Mouse (Mus musculus): ENCODE data around the gene Ncoa3. TPM values are rescaled to one million over a fixed set of nuclear protein-coding genes. Genes with fewer than 3 reads are reported as not detected.

Gene Ncoa3
- polyA plus RNA-seq, 2 experiments: 3.3 to 4.4 TPM

DNA sequence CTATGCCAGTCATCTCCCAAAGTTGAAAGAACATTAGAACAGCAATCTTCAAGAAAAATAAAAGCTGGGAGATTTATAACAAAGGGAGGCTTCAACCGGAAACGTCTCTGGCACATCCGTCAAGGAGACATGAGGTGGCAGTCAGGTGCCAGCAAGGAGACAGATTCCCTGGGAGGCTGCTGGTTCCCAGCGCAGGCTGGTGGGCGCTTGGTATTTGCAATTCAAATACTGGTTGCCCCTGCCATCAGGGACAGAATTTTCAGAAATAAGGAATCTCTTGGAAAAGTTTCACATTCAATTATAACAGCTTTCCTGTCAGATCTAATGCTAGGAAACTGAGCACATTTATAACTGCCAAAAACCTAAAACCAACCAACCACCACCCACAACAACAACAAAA, 115.5 kb downstream of the Ncoa3 start:
- DNase-seq (ENCODE audit: low read depth in 3 of 3, low spot score in 3 of 3) (no peak), ATAC-seq (ENCODE audit: insufficient read depth) (no peak)
- no peaks in the 10 kb centered on the region for H3K27me3 ChIP-seq (ENCODE audit: control insufficient read depth, insufficient read depth, low read length)
- H3K9ac ChIP-seq (replicated peaks): no peak overlapping the region
- H3K4me3 ChIP-seq (ENCODE audit: insufficient read depth in 1 of 2, low read depth in 2 of 2, low read length in 2 of 2): no peak overlapping the region
- H3K4me1 ChIP-seq (replicated peaks; ENCODE audit: control insufficient read depth in 2 of 2, insufficient read depth in 2 of 2, low read length in 1 of 2): no peaks in the 10 kb centered on the region
- H3K36me3 ChIP-seq (replicated peaks; ENCODE audit: control insufficient read depth, insufficient read depth, low read depth): no peaks in the 10 kb centered on the region
- TF ChIP-seq EP300 (IDR thresholded peaks at IDR 0.05; ENCODE audit: low read depth) (no peak), CTCF (IDR thresholded peaks at IDR 0.05; ENCODE audit: low read depth) (no peak)
- no peak overlapping the region for H3K4me2 ChIP-seq (ENCODE audit: low read depth)
- WGBS (ENCODE audit: insufficient replicate concordance): 63% methylated on average over 5 of the region's 5 CpGs
- H3K27ac ChIP-seq: no peak overlapping the region
- no peaks in the 10 kb centered on the region for H3K9me3 ChIP-seq (ENCODE audit: control insufficient read depth, low read length)

DNA sequence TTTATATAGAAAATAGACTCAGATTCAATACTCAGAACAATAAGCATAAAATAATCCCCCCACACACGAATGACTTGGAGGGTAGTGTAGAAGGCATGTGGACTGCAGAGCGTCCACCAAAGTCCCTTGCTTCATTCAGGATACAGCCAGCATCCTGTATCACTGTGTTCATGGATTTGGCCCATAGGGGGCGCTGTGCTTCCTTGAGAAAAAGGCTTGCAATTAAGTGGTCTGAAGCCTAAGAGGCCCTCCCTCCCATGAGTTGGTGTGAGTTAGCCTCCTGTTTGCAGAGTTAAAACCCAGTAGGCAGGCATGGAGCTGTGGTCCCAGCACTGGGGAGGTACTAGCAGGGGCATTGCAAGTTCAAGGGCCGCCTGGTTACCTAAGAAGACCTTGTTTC, 115.9 kb downstream of the Ncoa3 start:
- Histone ChIP-seq H3K4me2 (ENCODE audit: low read depth) (no peak overlapping the region), H3K27ac (no peak overlapping the region), H3K36me3 (replicated peaks; ENCODE audit: control insufficient read depth, insufficient read depth, low read depth) (no peaks in the 10 kb centered on the region), H3K9me3 (ENCODE audit: control insufficient read depth, low read length) (no peaks in the 10 kb centered on the region), H3K4me1 (replicated peaks; ENCODE audit: control insufficient read depth in 2 of 2, insufficient read depth in 2 of 2, low read length in 1 of 2) (no peaks in the 10 kb centered on the region), H3K27me3 (ENCODE audit: control insufficient read depth, insufficient read depth, low read length) (no peaks in the 10 kb centered on the region), H3K9ac (replicated peaks) (no peak overlapping the region), H3K4me3 (ENCODE audit: insufficient read depth in 1 of 2, low read depth in 2 of 2, low read length in 2 of 2) (no peak overlapping the region)
- WGBS (ENCODE audit: insufficient replicate concordance): 20% methylated on average over 4 of the region's 4 CpGs
- peak; percentile 34 to 37 (median 36) for DNase-seq (ENCODE audit: low read depth in 3 of 3, low spot score in 3 of 3)
- TF ChIP-seq CTCF (IDR thresholded peaks at IDR 0.05; ENCODE audit: low read depth) (peak; percentile 84), EP300 (IDR thresholded peaks at IDR 0.05; ENCODE audit: low read depth) (no peak)
- ATAC-seq (ENCODE audit: insufficient read depth): no peak

DNA sequence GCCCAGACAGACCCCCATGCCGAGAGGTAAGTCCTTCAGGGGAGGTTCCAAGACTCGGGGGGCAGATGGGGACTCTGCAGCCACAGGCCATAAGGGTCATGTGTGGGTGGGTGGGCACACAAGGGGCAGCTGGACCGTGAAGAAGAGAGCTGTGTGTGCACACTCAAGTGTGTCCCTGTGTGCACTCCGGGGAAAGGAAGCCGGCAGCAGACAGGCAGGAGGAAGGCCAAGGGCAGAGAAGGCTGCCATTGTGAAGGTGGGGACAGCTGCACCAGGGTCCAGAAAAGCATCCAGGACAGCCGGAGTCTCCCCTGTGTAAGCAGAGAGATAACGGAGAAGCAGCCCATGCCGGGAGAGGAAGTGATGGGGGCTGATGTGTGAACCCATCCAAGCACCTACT, 118.3 kb downstream of the Ncoa3 start:
- no peak for DNase-seq (ENCODE audit: low read depth in 3 of 3, low spot score in 3 of 3)
- Histone ChIP-seq H3K36me3 (replicated peaks; ENCODE audit: control insufficient read depth, insufficient read depth, low read depth) (no peaks in the 10 kb centered on the region), H3K27ac (no peak overlapping the region), H3K4me1 (replicated peaks; ENCODE audit: control insufficient read depth in 2 of 2, insufficient read depth in 2 of 2, low read length in 1 of 2) (no peaks in the 10 kb centered on the region), H3K4me3 (ENCODE audit: insufficient read depth in 1 of 2, low read depth in 2 of 2, low read length in 2 of 2) (no peak overlapping the region), H3K9ac (replicated peaks) (no peak overlapping the region), H3K9me3 (ENCODE audit: control insufficient read depth, low read length) (no peaks in the 10 kb centered on the region), H3K4me2 (ENCODE audit: low read depth) (no peak overlapping the region), H3K27me3 (ENCODE audit: control insufficient read depth, insufficient read depth, low read length) (no peaks in the 10 kb centered on the region)
- ATAC-seq (ENCODE audit: insufficient read depth): no peak
- TF ChIP-seq CTCF (IDR thresholded peaks at IDR 0.05; ENCODE audit: low read depth) (no peak), EP300 (IDR thresholded peaks at IDR 0.05; ENCODE audit: low read depth) (no peak)
- 63% methylated on average over 8 of the region's 8 CpGs for WGBS (ENCODE audit: insufficient replicate concordance)

DNA sequence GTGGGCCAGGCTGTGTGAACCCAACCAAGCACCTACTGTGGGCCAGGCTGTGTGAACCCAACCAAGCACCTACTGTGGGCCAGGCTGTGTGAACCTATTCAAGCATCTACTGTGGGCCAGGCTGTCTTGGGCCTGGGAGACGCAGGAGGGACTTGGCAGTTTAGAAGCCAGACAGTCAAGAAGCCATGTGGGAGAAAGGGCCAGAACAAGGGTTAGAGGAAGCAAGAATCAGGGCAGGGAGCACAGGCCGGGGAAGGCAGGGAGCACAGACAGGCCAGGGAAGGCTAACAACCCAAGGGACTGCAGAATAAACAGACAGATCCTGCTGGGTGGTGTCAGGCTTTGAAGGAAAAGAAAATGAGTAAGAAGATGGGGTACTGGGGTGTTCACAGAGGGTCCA, 118.8 kb downstream of the Ncoa3 start:
- Histone ChIP-seq H3K4me3 (ENCODE audit: insufficient read depth in 1 of 2, low read depth in 2 of 2, low read length in 2 of 2) (no peak overlapping the region), H3K9ac (replicated peaks) (no peak overlapping the region), H3K4me1 (replicated peaks; ENCODE audit: control insufficient read depth in 2 of 2, insufficient read depth in 2 of 2, low read length in 1 of 2) (no peaks in the 10 kb centered on the region), H3K9me3 (ENCODE audit: control insufficient read depth, low read length) (no peaks in the 10 kb centered on the region), H3K36me3 (replicated peaks; ENCODE audit: control insufficient read depth, insufficient read depth, low read depth) (no peaks in the 10 kb centered on the region), H3K27ac (no peak overlapping the region), H3K27me3 (ENCODE audit: control insufficient read depth, insufficient read depth, low read length) (no peaks in the 10 kb centered on the region), H3K4me2 (ENCODE audit: low read depth) (no peak overlapping the region)
- TF ChIP-seq CTCF (IDR thresholded peaks at IDR 0.05; ENCODE audit: low read depth): no peak
- no peak for TF ChIP-seq EP300 (IDR thresholded peaks at IDR 0.05; ENCODE audit: low read depth)
- no peak for DNase-seq (ENCODE audit: low read depth in 3 of 3, low spot score in 3 of 3)
- WGBS (ENCODE audit: insufficient replicate concordance): 57% methylated on average over 2 of the region's 2 CpGs
- no peak for ATAC-seq (ENCODE audit: insufficient read depth)

DNA sequence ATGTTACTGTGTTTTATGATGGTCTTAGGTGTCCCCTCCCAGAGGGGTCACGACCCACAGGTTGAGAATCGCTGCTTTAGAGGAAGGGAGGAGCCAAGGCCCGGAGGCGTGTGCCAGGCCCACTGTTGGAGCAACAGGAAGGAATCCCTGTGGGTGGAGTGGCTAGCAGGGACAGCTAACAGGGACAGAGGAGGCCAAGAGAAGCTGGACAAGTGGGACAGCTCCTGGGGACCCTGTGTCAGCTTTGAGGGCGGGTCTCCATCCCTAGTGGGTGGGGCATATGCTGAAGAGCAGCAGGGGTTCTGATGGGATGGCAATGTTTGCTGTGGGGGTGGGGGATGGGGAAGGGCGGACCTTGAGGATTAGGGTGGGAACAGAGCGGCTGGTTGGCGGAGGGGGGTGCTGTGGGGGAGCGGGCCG, 119.4 kb downstream of the Ncoa3 start:
- no peak overlapping the region for H3K27ac ChIP-seq
- DNase-seq (ENCODE audit: low read depth in 3 of 3, low spot score in 3 of 3): no peak
- H3K4me3 ChIP-seq (ENCODE audit: insufficient read depth in 1 of 2, low read depth in 2 of 2, low read length in 2 of 2): no peak overlapping the region
- no peaks in the 10 kb centered on the region for H3K4me1 ChIP-seq (replicated peaks; ENCODE audit: control insufficient read depth in 2 of 2, insufficient read depth in 2 of 2, low read length in 1 of 2)
- WGBS (ENCODE audit: insufficient replicate concordance): 52% methylated on average over 10 of the region's 10 CpGs
- no peak overlapping the region for H3K9ac ChIP-seq (replicated peaks)
- no peak overlapping the region for H3K4me2 ChIP-seq (ENCODE audit: low read depth)
- H3K9me3 ChIP-seq (ENCODE audit: control insufficient read depth, low read length): no peaks in the 10 kb centered on the region
- H3K36me3 ChIP-seq (replicated peaks; ENCODE audit: control insufficient read depth, insufficient read depth, low read depth): no peaks in the 10 kb centered on the region
- no peak for ATAC-seq (ENCODE audit: insufficient read depth)
- H3K27me3 ChIP-seq (ENCODE audit: control insufficient read depth, insufficient read depth, low read length): no peaks in the 10 kb centered on the region
- no peak for TF ChIP-seq EP300 (IDR thresholded peaks at IDR 0.05; ENCODE audit: low read depth)
- TF ChIP-seq CTCF (IDR thresholded peaks at IDR 0.05; ENCODE audit: low read depth): no peak

Measured in liver, embryonic 14.5 days (tissue).